Mouse (Mus musculus) liver, postnatal 0 days (tissue): ENCODE results near the gene Zkscan5.

Experiments
- CTCF ChIP-seq: sonication (generic); IDR thresholded peaks from 2 replicates; pipeline ENCODE4 v1.5.1; 2016; ENCODE audit warnings: antibody characterized with exemption, low read depth
- EP300 ChIP-seq: IDR thresholded peaks from 2 replicates; pipeline ENCODE4 v1.6.1; 2016; ENCODE audit warnings: antibody characterized with exemption, low read depth, mild to moderate bottlenecking

GRCm38 (mm10) chr5:145205041-145205440, 679 bp downstream of the Zkscan5 start:
- TF ChIP-seq CTCF (no peak), EP300 (no peak)
